Mouse (Mus musculus) cerebellum, adult 18-20 months (tissue): ENCODE measurements around the gene Hist1h2bn.

ENCODE experiments used
- DNase-seq, 2 experiments: peaks; one replicate each; pipeline ENCODE4 v3.0.0; 2021

Gene Hist1h2bn

DNA sequence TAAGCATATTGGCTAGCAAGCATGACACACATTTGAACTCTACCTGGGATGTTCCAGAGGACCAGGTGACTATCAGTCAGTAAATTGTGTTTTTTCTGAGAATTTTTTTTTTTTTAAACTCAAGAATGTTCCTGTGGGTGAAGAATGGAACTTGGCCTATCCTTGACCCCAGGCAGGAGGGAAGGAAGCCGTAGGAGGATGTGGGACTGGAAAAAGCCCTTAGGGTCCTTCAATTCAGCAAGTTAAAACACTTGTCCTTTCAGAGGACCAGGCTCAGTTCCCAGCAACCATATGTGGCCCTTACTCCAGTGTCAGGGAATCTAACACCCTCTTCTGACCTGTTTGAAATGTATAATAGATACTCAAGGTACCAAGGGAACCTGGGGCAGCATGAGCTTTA is 24.4 kb upstream of the Hist1h2bn start:
- DNase-seq = no peak

GRCm38 (mm10) chr13:21733466-21733865 is 20.5 kb upstream of the Hist1h2bn start:
- no peak for DNase-seq

DNA sequence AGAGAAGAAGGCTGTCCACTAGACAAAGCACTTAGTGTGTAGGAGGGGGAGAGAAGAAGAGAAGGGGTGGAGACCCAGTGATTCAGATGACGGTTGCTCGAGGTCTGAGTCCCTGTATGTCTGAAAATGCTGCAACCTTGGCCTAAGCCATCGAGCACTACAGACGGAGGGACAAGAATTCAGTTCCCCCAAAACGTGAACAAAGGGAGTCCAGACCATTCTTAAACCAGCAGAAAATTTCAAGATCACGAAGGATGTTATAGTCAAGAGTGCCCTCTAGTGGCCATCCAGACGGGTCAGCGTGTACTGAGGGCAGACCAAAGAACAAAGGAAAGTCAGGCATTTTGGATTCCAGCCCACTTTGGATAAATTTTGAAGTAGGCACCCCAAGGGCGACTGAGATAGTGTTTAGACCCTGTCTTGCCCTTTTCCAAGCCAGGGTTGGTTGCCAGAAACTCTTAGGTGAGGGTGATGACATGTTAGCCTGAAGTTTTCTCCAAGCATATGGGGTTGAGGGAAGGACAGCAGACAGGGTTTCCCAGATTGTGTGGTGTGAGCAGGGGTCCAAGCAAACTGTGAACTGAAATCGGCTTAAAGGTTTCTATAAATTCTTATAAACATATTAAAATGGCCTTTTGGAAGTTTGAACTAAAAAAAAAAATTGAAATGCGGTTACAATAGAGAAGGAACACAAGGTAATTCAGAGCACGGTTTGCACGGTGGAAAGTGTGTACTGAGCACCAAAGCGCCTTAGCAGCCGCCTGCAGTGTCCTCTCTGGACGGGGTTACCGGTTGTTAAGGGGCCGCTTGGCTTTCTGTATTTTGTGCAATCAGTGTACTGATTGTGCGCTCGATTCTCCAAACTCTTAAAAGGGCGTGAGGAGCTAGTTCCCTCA is 19.7 kb upstream of the Hist1h2bn start:
- peak; percentile 81 to 82 for DNase-seq

DNA sequence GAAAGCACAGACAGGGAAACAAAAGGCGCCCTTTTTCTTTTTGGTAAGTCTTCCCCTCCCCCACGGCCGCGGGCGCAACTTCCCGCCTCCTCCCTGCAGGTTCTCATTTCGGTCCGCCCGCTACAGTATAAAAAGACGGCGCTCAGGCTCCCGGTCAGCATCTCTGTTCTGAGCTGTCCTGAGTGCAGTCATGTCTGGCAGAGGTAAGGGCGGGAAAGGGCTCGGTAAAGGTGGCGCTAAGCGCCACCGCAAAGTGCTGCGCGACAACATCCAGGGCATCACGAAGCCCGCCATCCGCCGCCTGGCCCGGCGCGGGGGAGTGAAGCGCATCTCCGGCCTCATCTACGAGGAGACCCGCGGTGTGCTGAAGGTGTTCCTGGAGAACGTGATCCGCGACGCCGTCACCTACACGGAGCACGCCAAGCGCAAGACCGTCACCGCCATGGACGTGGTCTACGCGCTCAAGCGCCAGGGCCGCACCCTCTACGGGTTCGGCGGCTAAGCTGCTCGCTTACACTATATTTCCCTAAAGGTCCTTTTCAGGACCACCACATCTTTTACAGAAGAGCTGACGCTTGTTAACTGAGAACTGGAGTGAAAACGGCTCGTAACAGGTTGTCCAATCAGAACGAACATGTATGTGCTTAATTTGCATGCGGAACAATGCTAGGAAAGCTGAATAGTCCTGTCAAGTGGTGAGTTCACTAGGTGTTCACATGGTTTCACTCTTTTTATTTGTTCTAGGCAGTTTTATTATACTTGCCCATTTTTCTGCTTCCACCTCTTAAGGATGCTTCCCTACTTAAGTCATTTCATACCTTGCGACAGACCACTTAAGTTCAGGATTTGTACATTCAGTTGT is 18.8 kb upstream of the Hist1h2bn start, which contains the start of gene Hist1h4j:
Gene Hist1h4j (plus strand): TSS at position 159 of the 862 bp plus-strand sequence.
- DNase-seq = peak; percentile 74 to 78

GRCm38 (mm10) chr13:21745006-21745405 is 8.9 kb upstream of the Hist1h2bn start:
- no peak for DNase-seq

DNA sequence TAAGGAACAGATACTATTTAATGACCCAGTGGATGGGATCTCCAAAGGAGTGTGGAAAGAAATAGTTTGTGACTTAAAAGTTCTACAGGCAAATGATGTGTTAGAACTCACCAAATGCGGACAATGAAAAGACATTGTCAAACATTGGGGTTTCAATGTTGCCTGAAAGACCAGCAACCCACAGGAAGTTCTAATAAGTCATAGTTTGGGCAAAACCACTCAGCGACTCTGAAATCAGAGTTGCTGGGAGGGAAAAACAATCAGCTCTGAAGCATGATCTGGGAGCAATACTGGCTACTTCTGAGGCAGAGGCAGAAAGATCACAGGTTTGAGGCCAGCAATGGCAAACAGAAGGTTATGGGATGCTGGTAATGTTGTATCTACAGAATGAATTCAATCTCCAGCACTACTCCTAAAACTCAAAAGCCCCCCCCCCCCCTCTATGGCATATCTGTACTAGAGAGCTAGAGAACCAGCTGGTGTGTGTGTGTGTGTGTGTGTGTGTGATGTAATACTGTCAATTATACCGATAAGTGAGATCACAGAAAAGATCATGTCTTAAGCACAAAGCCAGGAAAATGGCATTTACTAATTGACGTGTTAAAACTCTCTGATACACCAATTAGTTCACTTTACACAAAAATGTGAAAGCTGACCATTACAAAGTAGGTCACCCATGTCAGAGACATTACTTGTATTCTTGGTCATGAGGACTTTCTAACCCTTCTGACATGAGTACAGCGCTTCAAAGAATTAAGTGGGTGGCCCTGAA is 4.3 kb upstream of the Hist1h2bn start:
- no peak for DNase-seq

DNA sequence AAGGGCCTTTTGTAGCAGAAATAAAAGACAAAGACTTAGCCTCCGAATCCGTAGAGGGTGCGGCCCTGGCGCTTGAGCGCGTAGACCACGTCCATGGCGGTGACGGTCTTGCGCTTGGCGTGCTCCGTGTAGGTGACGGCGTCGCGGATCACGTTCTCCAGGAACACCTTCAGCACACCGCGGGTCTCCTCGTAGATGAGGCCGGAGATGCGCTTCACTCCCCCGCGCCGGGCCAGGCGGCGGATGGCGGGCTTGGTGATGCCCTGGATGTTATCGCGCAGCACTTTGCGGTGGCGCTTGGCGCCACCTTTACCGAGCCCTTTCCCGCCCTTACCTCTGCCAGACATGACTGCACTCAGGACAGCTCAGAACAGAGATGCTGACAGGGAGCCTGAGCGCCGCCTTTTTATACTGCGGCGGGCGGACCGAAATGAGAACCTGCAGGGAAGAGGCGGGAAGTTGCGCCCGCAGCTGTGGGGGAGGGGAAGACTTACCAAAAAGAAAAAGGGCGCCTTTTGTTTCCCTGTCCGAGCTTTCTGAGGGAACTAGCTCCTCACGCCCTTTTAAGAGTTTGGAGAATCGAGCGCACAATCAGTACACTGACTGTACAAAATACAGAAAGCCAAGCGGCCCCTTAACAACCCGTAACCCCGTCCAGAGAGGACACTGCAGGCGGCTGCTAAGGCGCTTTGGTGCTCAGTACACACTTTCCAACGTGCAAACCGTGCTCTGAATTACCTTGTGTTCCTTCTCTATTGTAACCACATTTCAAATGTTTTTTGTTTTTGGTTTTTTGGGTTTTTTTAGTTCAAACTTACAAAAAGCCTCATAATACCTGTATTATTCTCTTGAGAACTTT is 3.5 kb upstream of the Hist1h2bn start, which contains the start of gene Hist1h4k:
Gene Hist1h4k (minus strand): TSS at position 347 of the 859 bp plus-strand sequence.
- DNase-seq = peak; percentile 92 to 94

- DNase-seq = no peak
Measured at GRCm38 (mm10) chr13:21751417-21751816, 2.5 kb upstream of the Hist1h2bn start.

DNA sequence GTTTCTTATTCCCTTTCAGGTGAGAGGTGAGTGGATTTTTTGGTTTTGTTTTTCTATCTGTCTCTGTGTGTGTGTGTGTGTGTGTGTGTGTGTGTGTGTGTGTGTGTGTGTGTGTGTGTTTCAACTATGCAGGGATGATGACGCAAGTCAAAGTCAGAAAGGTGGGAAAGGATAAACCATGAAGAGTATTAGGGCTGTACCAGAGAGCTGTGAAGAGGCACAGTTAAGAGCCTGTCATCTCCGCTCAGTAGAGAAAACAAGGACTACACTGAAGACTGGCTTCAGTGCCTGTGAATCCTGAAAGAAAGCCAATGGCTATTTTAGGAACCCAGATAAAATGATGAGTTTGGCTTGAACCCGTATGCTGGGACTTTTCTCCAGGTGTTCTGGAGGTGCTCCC is 2.1 kb upstream of the Hist1h2bn start:
- no peak for DNase-seq

DNA sequence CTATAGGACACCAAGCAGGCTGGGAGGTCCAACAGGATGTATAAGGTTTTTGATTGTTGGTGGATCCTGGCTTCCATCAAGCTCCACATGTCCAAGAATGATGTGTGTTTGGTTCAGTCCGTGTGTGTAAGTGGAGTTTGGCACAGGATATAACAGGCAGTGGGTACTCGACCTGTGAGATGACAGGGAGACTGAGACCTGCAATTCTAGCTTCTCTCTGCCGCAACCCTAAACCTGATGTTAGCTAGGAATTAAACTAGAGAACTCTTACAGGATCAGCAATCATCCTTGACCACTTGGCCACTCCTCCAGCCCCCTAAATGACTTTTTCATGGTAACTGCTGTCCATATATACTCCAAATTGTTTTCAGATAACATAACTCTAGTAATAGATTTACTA is 1.6 kb upstream of the Hist1h2bn start:
- DNase-seq = no peak

GRCm38 (mm10) chr13:21753051-21753523 is 836 bp upstream of the Hist1h2bn start:
- DNase-seq = no peak

- DNase-seq = peak in 1 of 2 experiments; percentile 15
Measured at GRCm38 (mm10) chr13:21754294-21755001, 525 bp downstream of the Hist1h2bn start.

GRCm38 (mm10) chr13:21755707-21756106 is 1.8 kb downstream of the Hist1h2bn start:
- DNase-seq = no peak

DNA sequence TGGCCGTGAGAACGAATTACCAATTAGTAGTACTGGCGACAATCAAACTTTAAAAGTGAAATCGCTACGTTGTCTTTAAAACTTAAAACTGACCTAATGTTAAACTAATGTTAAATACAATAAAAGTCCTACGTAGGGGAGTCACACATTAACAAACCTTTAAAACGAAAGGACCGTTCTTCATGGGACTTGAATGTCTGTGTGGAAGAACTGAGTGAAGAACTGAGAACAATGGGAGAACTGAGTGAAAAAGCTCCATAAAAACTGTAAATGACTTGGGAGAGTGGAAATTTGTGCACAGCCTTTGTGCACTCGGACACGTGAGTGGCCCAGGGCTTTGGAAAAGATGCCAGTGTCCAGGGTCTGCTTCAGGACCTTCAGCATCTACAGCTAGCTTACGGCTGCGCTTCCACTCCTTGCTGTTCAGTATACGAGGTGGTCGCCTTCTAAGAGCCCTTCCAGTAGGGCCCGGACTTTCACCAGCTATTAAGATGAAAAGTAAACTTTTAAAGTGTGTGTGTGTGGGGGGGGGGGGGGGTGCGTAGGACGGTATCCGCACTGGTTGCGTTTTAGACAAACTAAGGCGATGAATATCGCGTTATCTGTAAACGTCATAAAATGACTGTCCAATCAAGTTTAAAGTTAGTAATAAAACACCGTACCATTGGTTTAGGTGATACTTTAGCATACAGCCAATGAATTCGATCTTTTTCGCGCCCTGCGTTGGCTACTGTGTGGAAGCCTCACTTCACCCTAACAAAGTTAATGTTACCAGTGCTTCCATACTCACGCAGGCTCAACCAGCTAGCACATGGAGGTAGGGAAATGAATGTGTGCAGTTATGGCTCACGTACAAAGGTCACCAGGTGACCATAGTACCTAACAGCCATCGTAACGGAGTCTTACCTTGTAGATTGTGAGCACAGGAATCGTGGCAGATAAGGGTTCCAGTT is 25.2 kb downstream of the Hist1h2bn start:
- DNase-seq = peak; percentile 63 to 65

DNA sequence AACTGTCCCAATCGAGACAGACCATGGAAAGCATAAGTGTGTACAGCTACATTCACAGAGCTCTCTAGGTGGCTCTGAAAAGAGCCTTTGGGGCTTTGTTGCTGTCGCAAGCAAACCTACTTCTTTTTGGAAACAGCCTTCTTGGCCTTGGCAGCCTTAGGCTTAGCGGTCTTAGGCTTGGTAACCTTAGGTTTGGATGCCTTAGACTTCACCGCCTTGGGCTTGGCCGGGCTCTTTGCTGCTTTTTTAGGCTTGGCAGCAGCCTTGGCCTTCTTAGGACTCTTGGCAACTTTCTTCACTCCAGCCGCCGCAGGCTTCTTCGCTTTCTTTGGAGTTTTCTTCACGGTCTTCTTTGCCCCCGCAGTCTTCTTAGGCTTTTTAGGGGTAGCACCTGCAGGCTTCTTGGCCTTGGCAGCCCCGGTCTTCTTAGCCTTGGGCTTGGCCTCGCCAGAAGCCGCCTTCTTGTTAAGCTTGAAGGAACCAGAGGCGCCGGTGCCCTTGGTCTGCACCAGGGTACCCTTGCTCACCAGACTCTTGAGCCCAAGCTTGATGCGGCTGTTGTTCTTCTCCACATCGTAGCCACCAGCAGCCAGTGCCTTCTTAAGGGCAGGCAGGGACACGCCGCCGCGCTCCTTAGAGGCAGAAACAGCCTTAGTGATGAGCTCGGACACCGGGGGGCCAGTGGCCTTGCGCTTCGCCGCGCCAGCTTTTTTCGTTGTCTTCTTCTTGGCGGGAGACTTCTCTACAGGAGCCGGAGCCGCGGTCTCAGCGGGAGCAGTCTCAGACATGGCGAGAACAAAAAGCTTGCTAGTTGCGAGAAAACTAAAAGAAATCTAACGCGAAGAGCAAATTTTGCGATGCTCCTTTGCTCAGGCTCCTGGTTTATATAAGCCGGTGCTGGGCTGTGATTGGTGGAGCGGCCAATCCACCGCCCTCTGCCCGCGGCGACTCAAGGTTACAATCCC is 26.1 kb downstream of the Hist1h2bn start, which contains the start of gene Hist1h1b:
Gene Hist1h1b (minus strand): TSS at position 859 of the 965 bp plus-strand sequence.
- DNase-seq = peak; percentile 79 to 81

- no peak for DNase-seq
Measured at GRCm38 (mm10) chr13:21781021-21781555, 27.2 kb downstream of the Hist1h2bn start.

- DNase-seq = no peak
Measured at GRCm38 (mm10) chr13:21781639-21782038, 27.7 kb downstream of the Hist1h2bn start.
